ENCODE assay signal across 17 mouse cellular contexts in genomic region chr11:116309601-116310000, GRCm38 (mm10). TPM values are rescaled to one million over a fixed set of nuclear protein-coding genes. Genes with fewer than 3 reads are reported as not detected.
"Had no signal": no experiment of that assay in that cellular context is flagged by ENCODE, and none has a peak within 500 bp of the region (broad histone marks: within the 10 kb centered on the region; RNA-seq: fewer than 3 reads in every experiment).

No protein-coding gene starts in this region.

- ATAC-seq: lung, postnatal 0 days; midbrain, embryonic 13.5 days had no signal

- H3K4me3 ChIP-seq: limb, embryonic 10.5 days; midbrain, embryonic 13.5 days had no signal

- H3K9ac ChIP-seq: midbrain, embryonic 13.5 days had no signal

- DNase-seq: kidney, adult 11 months; kidney, adult 9 months; kidney, postnatal 4 days; lung, adult 2 months; lung, postnatal 36 days; right cerebral cortex, postnatal 25 days; thymus, postnatal 4 days had no signal

- H3K9me3 ChIP-seq: limb, embryonic 10.5 days; midbrain, embryonic 13.5 days had no signal

- H3K27ac ChIP-seq: kidney, postnatal 0 days; limb, embryonic 10.5 days; midbrain, embryonic 13.5 days; stomach, postnatal 0 days had no signal

- H3K4me2 ChIP-seq: midbrain, embryonic 13.5 days had no signal

RNA-seq across cellular contexts. Expression of gene Galr2, which starts 28.9 kb away (rescaled TPM):
- total RNA-seq: layer of hippocampus, adult 8-10 months; layer of hippocampus, postnatal 14 days; left cerebral cortex, adult 18-20 months; left cerebral cortex, postnatal 10 days; midbrain, postnatal 0 days had no signal
- polyA plus RNA-seq: lung, postnatal 0 days had no signal
